Mouse (Mus musculus) adrenal gland, postnatal 25 days (tissue): ENCODE measurements around the gene Rbfox2. TPM values are rescaled to one million over a fixed set of nuclear protein-coding genes. Genes with fewer than 3 reads are reported as not detected.

Experiments used
- DNase-seq: peaks from one replicate; pipeline ENCODE4 v3.0.0; 2021; ENCODE audit warnings: mixed read lengths
- total RNA-seq: library from RNA; stranded (reverse); gene quantifications from 2 replicates; pipeline ENCODE4 v1.2.3, GENCODE M21; 2021

The Rbfox2 gene
- total RNA-seq, 1 experiment from 2014 or later, result 68.7 TPM

- DNase-seq, result no peak
These were observed 76.7 kb downstream of the Rbfox2 start for GRCm38 (mm10) chr15:77230144-77230543.

DNA sequence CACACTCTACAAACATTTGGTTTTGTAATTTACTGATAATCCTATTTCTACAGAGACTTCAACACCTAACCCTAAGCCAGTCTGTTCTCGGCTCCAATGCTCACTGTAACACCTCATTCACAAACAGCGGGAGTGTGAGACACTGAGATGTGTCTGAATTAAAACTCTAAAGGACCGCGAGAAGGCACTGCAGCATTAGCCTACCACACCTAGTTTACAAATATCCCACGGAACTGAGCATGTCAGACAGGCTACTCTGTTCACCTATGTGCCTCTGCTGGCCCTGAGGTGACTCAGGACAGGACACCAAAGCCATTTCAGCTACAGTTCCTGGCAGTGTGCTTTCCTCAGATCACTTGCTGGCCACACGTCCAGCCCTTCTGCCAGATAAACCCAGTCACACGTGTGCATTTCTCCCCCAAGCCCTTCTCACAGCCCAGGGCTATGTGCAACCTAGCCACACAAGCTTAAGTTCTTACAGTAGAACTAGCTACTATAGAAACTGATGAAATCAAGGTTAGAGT, 79.9 kb downstream of the Rbfox2 start:
- no peak for DNase-seq

DNA sequence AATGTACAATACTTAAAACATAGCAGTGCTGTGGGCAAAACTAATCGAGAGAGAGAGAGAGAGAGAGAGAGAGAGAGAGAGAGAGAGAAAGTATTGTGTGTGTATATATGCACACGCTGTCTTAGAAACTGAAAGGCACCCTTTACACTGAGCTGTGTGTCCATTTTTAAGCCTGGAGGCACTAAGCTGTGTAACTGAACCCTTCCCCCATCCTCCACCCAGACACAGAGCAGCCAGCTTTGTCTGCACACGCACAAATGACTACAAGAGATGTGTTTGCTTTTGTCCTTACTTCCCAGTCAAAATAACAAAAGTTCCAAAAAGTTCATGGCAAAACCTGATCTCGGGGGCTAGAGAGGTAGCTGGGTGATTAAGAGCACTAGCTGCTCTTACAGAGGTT, 80.9 kb downstream of the Rbfox2 start:
- no peak for DNase-seq

- DNase-seq, result no peak
These were observed 81.5 kb downstream of the Rbfox2 start for GRCm38 (mm10) chr15:77225274-77225673.

GRCm38 (mm10) chr15:77220833-77221232, 86.0 kb downstream of the Rbfox2 start:
- no peak for DNase-seq

GRCm38 (mm10) chr15:77220137-77220536, 86.7 kb downstream of the Rbfox2 start:
- DNase-seq, result peak; percentile 50

GRCm38 (mm10) chr15:77219571-77219970, 87.2 kb downstream of the Rbfox2 start:
- DNase-seq, result no peak

DNA sequence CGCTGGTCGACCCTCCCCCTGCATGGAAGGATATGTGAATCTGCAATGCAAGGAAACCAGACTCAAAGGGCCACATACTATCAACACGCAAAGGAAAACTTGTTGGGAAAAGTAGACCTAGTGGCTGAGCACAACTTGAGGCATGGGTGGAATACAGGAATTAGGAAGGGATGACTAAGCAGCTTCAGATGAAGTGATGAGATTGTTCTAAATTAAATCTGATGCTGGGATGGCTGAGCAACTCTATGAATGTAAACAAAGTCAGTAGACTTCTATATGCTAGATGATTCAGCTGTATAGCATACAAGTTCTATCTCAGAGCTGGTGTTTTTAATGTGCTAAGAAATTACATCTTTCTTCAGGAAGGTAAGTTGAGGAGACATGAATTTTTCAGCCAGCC, 88.8 kb downstream of the Rbfox2 start:
- no peak for DNase-seq

DNA sequence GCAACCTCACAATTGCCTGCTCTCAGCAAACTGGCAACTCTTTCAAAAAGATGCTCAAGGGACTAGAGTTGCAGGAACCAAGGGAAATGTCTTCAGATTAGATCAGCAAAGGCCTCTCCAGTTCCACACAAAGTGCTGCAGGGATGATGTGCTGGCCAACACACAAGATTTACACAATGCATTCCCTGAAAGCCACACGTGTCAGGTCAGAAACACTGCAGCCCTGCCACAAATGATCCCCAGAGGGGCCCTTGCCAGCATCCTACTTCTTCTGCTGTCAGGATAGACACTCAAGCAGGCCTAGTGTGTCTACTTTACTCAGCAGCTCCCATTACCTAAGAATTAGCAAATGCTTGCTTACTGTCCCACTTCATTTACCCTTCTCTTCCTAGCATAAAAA, 89.3 kb downstream of the Rbfox2 start:
- no peak for DNase-seq

DNA sequence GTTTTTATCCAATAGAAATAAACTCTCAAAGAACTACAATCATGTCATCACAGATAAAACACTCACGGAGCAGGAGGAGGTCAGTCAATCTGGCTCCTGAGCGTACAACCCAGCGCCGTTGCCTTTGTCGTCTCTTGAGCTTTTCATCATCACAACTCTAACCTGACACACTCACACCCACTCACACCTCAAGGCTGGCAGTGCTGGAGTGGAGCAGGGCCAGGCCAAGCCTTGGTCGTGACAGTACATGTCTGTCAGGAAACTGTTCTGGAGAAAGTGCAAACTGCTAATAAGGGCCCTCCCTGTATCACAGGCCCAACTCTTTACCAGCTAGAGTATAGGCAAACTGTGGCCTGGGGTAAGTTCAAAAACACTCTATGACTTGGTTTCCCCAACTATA, 90.1 kb downstream of the Rbfox2 start:
- DNase-seq, result no peak

DNA sequence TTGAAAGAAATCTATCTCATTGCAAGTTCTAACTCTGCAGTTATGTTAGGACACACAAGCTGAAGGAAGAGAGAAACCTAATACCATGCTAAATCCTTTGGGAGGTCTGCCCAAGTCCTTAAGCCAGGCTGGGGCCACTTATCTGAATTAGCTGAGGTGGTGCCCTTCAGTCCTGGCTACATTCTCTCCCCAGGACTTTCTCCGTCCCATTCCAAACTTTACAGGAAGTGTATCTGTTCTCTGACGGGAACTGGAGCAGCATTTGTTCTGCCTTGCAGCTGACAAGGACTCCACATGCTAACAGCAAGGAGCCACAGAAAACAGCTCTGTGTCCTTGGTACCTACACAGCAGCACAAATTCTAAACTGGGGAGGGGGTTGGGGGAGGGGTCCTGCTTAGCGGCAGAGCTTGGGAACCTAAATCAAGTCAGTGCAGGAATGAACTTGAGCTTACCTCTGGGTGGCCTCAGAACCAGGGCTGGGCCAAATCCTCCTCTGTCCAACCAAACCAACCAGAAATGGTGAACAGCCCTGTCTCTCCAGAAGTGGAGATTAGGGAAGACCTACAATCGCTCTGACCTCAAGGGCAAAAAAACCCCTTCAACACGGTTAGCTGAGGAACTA, 91.5 kb downstream of the Rbfox2 start:
- no peak for DNase-seq

GRCm38 (mm10) chr15:77214410-77215107, 92.2 kb downstream of the Rbfox2 start:
- no peak for DNase-seq

DNA sequence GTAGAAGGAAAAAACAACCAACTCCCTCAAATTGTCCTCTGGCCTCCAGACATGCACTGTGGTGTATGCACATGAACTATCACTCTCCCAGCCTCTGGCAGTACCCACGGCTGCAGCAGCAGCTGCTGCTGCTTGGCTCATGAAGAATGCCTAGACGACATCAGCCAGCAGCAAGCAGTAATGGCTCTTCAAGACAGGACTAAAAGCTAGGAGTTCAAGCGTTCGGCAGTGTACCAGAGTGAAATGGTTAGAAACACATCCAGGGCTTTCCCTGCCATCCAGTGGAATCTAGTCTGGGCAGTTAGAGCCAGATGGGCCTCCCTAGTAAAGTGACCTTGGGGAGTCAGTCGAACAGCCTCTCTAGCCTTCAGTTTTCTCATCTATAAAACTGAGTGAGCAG, 93.0 kb downstream of the Rbfox2 start:
- no peak for DNase-seq

GRCm38 (mm10) chr15:77212818-77213217, 94.0 kb downstream of the Rbfox2 start:
- no peak for DNase-seq

- no peak for DNase-seq
These were observed 94.5 kb downstream of the Rbfox2 start for GRCm38 (mm10) chr15:77212217-77212757.

DNA sequence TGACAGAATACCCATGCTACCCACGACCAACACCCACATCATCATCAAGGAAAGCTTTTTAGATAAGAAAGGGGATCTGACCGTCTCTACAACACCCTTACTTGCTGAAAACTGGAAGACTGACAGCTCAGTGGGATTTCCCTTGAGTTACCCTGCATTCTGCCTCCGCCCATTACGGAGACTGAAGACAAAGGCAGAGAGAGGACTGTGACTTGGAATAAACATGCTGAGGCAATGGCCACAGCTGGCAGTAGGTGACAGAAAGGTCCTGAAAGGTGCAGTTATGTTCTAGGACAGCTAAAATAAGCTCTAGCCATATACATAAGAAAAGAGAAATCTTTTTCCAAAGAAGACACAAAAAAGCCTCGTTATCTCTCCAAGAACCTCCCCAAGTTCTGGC, 99.8 kb downstream of the Rbfox2 start:
- no peak for DNase-seq

GRCm38 (mm10) chr15:77204951-77205350, 101.9 kb downstream of the Rbfox2 start:
- DNase-seq, result no peak

- DNase-seq, result no peak
These were observed 103.4 kb downstream of the Rbfox2 start for GRCm38 (mm10) chr15:77203255-77203981.

DNA sequence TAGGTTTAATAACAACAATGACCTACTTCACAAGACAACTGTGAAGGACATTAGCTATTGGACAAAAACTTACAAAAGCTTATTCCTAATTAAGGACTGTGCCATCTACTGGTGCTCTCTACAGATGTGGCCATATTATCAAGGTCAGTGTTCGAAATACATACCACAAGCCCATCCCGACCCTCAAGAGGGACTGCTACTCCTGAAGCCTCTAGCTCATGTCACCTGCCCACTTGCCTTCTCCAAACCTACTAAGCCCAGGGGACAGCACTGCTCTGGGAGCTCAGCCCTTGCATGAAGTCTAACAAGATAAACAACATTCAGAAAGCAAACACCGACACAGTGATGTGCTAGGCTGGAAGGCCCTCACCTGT, 103.9 kb downstream of the Rbfox2 start:
- DNase-seq, result no peak

DNA sequence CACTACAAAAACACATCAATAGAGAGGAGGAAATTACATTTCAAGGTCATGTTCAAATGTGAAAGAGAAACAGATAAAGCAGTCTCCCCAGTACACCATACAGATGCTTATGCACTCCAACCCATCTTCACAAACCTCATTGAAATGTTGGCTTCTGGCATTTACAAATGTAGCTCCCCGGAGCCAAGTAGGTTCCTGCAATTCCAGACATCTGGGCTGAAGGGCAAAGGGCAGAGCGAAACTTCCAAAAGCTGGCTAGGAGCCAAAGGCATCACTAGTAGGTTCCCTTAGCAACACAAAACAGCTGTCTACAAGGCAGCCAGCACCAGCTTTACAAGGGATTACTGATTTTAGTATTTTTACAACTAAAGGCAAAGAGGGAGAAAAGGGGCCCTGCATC, 104.6 kb downstream of the Rbfox2 start:
- peak; percentile 46 for DNase-seq

DNA sequence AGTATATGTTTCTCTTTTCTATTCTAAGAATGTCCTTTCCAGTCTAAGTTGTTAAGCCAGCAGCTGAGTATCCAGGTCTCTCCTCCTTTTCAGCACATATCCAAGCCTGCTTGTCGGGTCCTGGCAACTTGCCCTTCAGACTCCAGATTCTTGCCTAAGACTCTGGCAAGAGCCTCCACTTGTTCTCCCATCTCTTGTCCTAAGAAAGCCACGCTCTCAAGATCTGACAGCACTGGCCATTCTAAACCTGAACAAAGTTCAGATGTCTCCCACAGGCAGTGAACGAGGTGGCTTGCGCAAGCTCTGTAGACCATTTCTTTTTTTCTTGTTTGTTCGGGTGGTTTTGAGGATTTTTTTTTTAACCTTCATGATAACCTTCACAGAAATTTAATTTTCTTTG, 110.0 kb downstream of the Rbfox2 start:
- DNase-seq, result peak; percentile 42

GRCm38 (mm10) chr15:77196001-77196400, 110.8 kb downstream of the Rbfox2 start:
- no peak for DNase-seq
